Mouse (Mus musculus): ENCODE results near the gene Fam169b. TPM values are rescaled to one million over a fixed set of nuclear protein-coding genes. Genes with fewer than 3 reads are reported as not detected.

The Fam169b gene
- 1.6 TPM for polyA plus RNA-seq (2014; fragmentation: Illumina TruSeq; extraction: RNeasy Lipid Tissue Mini Kit (QIAGEN cat#74804))

GRCm38 (mm10) chr7:68273515-68273914, at the start of gene Fam169b:
Gene Fam169b (plus strand): TSS chr7:68273839.

GRCm38 (mm10) chr7:68264028-68264453, 9.6 kb upstream of the Fam169b start, which contains the start of gene Pgpep1l:
Gene Pgpep1l (minus strand): TSS chr7:68264233.

Other genes with a start within 250 kb of the Fam169b start
- gene Pgpep1l, start 9.6 kb upstream of the Fam169b start, polyA plus RNA-seq (2014; fragmentation: Illumina TruSeq; extraction: RNeasy Lipid Tissue Mini Kit (QIAGEN cat#74804)) = 0.54 TPM